ENCODE assay signal across 28 mouse cellular contexts in genomic region chr13:107389074-107389473, GRCm38 (mm10).
DNase-seq lines count a peak whose midpoint lies in the region; ATAC-seq and TF ChIP-seq lines count a peak whose summit lies in the region.
"Had no signal": no experiment of that assay in that cellular context is flagged by ENCODE, and none has a peak within 500 bp of the region (broad histone marks: within the 10 kb centered on the region; RNA-seq: fewer than 3 reads in every experiment).

No protein-coding gene starts in this region.

- H3K27ac ChIP-seq in liver, embryonic 11.5 days (ENCODE audit: low read depth, low read length), result no peak overlapping the region
- H3K27ac ChIP-seq in hindbrain, embryonic 11.5 days (ENCODE audit: low read depth, low read length), result no peak overlapping the region
- H3K27ac ChIP-seq: forebrain, embryonic 10.5 days; forebrain, embryonic 13.5 days; heart, embryonic 10.5 days; heart, embryonic 13.5 days; hindbrain, embryonic 13.5 days had no signal

- DNase-seq in lung, postnatal 36 days, result peak; percentile 34
- no peak for DNase-seq in lung, postnatal 14 days
- peak; percentile 2 for DNase-seq in NIH3T3 (ENCODE audit: low read depth)
- no peak for DNase-seq in liver, embryonic 11.5 days (ENCODE audit: low spot score)
- no peak for DNase-seq in hindbrain, embryonic 11.5 days (ENCODE audit: low spot score)
- DNase-seq: adrenal gland, adult 8-10 months; adrenal gland, postnatal 25 days; B cell, adult 2 months; cerebellum, adult 11-12 months; cerebellum, adult 8-10 months; cerebellum, postnatal 10 days; cerebellum, postnatal 36 days; gastrocnemius, postnatal 10 days; gastrocnemius, postnatal 36 days; heart, adult 18-20 months; heart, postnatal 14 days had no signal

- H3K9me3 ChIP-seq in liver, embryonic 11.5 days (ENCODE audit: control insufficient read depth, low read length), result no peaks in the 10 kb centered on the region
- no peaks in the 10 kb centered on the region for H3K9me3 ChIP-seq in hindbrain, embryonic 11.5 days (ENCODE audit: control insufficient read depth, low read length)
- H3K9me3 ChIP-seq: forebrain, embryonic 10.5 days; forebrain, embryonic 13.5 days; G1E; heart, embryonic 10.5 days; heart, embryonic 13.5 days; hindbrain, embryonic 13.5 days had no signal

- H3K4me2 ChIP-seq in myocyte (ENCODE audit: low read depth), result no peak overlapping the region
- H3K4me2 ChIP-seq in liver, embryonic 11.5 days, result no peak overlapping the region
- no peak overlapping the region for H3K4me2 ChIP-seq in hindbrain, embryonic 11.5 days (replicated peaks; ENCODE audit: low read depth, low read length)
- H3K4me2 ChIP-seq: forebrain, embryonic 13.5 days; heart, embryonic 13.5 days; hindbrain, embryonic 13.5 days had no signal

- no peak overlapping the region for H3K9ac ChIP-seq in liver, embryonic 11.5 days (ENCODE audit: low read depth, low read length)
- H3K9ac ChIP-seq in hindbrain, embryonic 11.5 days (ENCODE audit: low read depth, low read length), result no peak overlapping the region
- H3K9ac ChIP-seq: forebrain, embryonic 13.5 days; heart, embryonic 13.5 days; hindbrain, embryonic 13.5 days had no signal

- 70% methylated on average over 3 of the region's 3 CpGs for WGBS in liver, embryonic 11.5 days
- 81% methylated on average over 3 of the region's 3 CpGs for WGBS in hindbrain, embryonic 11.5 days

- H3K27me3 ChIP-seq in myocyte (ENCODE audit: control insufficient read depth, insufficient read depth, insufficient read length), result no peaks in the 10 kb centered on the region
- H3K27me3 ChIP-seq in liver, embryonic 11.5 days (replicated peaks; ENCODE audit: control insufficient read depth, insufficient read depth, low read length), result no peaks in the 10 kb centered on the region
- H3K27me3 ChIP-seq in hindbrain, embryonic 11.5 days (ENCODE audit: control insufficient read depth, insufficient read depth, low read length), result no peaks in the 10 kb centered on the region
- H3K27me3 ChIP-seq: CH12.LX; forebrain, embryonic 13.5 days; heart, embryonic 13.5 days; hindbrain, embryonic 13.5 days had no signal

- H3K4me3 ChIP-seq in myocyte, result no peak overlapping the region
- H3K4me3 ChIP-seq in liver, embryonic 11.5 days (ENCODE audit: low read depth, low read length), result no peak overlapping the region
- no peak overlapping the region for H3K4me3 ChIP-seq in hindbrain, embryonic 11.5 days (ENCODE audit: low read depth, low read length)
- H3K4me3 ChIP-seq: forebrain, embryonic 10.5 days; forebrain, embryonic 13.5 days; heart, embryonic 10.5 days; heart, embryonic 13.5 days; hindbrain, embryonic 13.5 days had no signal

- no peaks in the 10 kb centered on the region for H3K79me2 ChIP-seq in myocyte (ENCODE audit: control insufficient read depth, insufficient read depth)

- H3K4me1 ChIP-seq in liver, embryonic 11.5 days (replicated peaks; ENCODE audit: control insufficient read depth, insufficient read depth, low read length), result no peaks in the 10 kb centered on the region
- H3K4me1 ChIP-seq in hindbrain, embryonic 11.5 days (replicated peaks; ENCODE audit: control insufficient read depth, insufficient read depth, low read length), result no peaks in the 10 kb centered on the region
- H3K4me1 ChIP-seq: forebrain, embryonic 10.5 days; forebrain, embryonic 13.5 days; heart, embryonic 10.5 days; heart, embryonic 13.5 days; hindbrain, embryonic 13.5 days had no signal

- no peaks in the 10 kb centered on the region for H3K36me3 ChIP-seq in myocyte (ENCODE audit: control insufficient read depth, insufficient read depth)
- H3K36me3 ChIP-seq in liver, embryonic 11.5 days (ENCODE audit: control insufficient read depth, insufficient read depth, low read length), result no peaks in the 10 kb centered on the region
- H3K36me3 ChIP-seq in hindbrain, embryonic 11.5 days (ENCODE audit: control insufficient read depth, insufficient read depth, low read length), result no peaks in the 10 kb centered on the region
- H3K36me3 ChIP-seq: forebrain, embryonic 10.5 days; G1E; heart, embryonic 10.5 days; heart, embryonic 13.5 days; hindbrain, embryonic 13.5 days had no signal

- no peak overlapping the region for H3ac ChIP-seq in myocyte (ENCODE audit: control insufficient read depth, insufficient read length)

- ATAC-seq in granulocyte monocyte progenitor cell, adult 5-6 weeks (replicated peaks; ENCODE audit: poor library complexity, severe bottlenecking), result peak; percentile 77
- ATAC-seq in activated CD4-positive, CD25-positive, alpha-beta regulatory T cell, adult 4 months, result no peak
- no peak for ATAC-seq in liver, embryonic 11.5 days (replicated peaks; ENCODE audit: low FRiP score)
- ATAC-seq in hindbrain, embryonic 11.5 days (ENCODE audit: low FRiP score), result no peak
- ATAC-seq: forebrain, embryonic 13.5 days; forebrain, embryonic 16.5 days; hindbrain, embryonic 16.5 days had no signal

- no peak for TF ChIP-seq POLR2A in myocyte (IDR thresholded peaks at IDR 0.05; ENCODE audit: insufficient read length, low read depth)

TF ChIP-seq in myocyte, 11 proteins besides CTCF, POLR2A, EP300 and RAD21:
- TF ChIP-seq POLR2AphosphoS2 (IDR thresholded peaks at IDR 0.05; ENCODE audit: insufficient read length, low read depth) (no peak), USF1 (IDR thresholded peaks at IDR 0.05; ENCODE audit: low read depth) (no peak), E2F4 (IDR thresholded peaks at IDR 0.05; ENCODE audit: insufficient read depth) (no peak), CEBPB (IDR thresholded peaks at IDR 0.05; ENCODE audit: insufficient read depth, poor library complexity, severe bottlenecking) (0 out of 2 replicates have a peak, but pooled peaks have one; percentile 6)

Comparison
In these comparisons a context has a peak if more than half of its experiments do, and no peak if none do; other contexts are left out.
1. DNase-seq: peak in lung, postnatal 36 days (single experiment) and NIH3T3 (single experiment); none in lung, postnatal 14 days (single experiment), liver, embryonic 11.5 days (single experiment) and hindbrain, embryonic 11.5 days (single experiment).